Mouse (Mus musculus): ENCODE data around the gene Cbln1.

Cbln1 gene

DNA sequence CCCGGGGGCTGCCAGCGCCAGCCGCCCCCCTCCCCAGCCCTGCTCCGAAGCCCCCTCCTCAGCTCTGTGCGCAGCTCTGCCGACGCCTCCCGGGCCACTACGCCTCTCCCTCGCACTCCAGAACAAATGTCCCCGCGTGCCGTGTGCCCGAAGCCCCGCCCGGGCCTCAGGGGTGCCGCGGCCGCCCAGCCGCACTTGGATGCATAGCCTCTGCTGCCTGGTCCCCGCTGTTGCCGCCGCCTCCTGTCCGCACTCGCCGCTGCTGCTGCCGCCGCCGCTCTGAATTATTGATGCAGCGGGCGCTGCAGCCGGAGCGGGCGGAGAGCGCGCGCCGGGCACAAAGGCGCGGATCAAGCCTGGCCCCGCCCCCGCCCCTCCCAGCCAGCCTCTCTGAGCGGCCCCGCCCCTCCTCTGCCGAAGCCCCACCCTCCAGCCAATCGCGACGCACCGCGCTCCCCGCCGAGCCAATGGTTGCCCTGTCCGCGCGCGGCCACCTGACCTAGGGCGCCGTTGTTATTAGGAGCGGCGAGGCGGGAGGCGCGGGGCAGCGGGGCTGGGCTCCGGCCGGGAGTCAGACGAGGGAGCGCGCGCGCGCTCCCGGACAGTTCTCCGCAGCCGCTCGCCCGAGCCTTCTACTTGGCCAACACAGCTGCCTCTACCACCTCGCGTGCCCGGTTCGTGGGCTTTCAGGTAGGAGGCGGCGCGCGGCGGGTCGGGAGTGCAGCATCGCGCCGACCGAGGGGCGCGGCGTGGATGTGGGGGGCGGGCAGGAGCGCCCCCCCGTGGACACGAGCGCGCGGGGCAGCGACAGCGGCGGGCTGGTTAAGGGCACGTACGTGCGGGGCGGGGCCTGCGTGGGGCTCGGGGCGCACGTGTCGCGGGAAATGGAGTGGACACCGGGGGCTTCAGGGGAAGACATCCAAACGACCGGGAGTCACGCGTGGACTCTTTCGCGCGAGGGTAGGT lies at the start of gene Cbln1:
Gene Cbln1, minus strand, starts transcription at position 339 of the 966 bp plus-strand sequence.
- in situ Hi-C loops (cut with MboI; ENCODE audit: low pct_unique_long_range_greater_than_20kb in 1 of 2, low sequenced_read_pairs in 2 of 2, unreplicated experiment in 1 of 2): no loop called here

DNA sequence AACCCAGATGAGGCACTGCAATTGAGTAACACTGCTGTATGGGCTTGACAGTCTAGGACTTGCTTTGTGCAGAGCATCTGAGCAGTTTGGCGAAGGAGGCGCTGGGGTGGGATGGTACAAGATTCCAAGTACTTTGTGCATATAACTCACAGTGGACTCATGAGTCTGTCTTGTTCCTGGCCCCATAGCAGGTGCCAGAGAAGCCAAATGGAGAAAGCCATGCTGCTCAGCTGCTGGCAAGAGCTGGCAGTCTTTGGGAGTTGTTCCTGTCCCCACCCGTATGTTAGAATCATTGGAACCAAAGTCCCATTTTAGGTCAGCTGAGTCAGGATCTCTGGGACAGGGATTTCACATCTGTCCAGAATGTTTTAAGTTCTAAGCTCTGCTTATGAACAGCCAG lies 44.7 kb upstream of the Cbln1 start:
- in situ Hi-C loops (cut with MboI; ENCODE audit: low pct_unique_long_range_greater_than_20kb in 1 of 2, low sequenced_read_pairs in 2 of 2, unreplicated experiment in 1 of 2): no loop called here

DNA sequence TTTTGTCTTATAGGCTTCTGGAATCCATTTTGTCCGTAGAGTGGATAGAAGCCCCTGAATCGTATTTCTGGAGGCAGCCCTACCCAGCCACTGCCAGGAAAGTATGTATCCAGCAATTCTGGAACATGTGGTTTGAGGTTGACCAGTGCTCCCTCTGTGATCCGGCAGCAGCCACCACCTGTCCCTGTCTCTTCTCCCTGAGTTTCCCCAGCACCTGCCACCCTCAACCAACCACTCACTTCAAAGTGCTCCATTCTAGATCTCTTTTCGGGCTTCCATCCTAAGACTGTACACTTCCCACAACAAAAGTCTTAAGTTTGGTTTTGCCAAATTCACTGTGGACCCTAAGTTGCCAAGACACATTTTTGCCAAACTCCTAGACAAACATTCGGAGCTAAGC lies 41.4 kb upstream of the Cbln1 start:
- in situ Hi-C loops (cut with MboI; ENCODE audit: low pct_unique_long_range_greater_than_20kb in 1 of 2, low sequenced_read_pairs in 2 of 2, unreplicated experiment in 1 of 2): no loop called here

GRCm38 (mm10) chr8:87513350-87513749 lies 40.9 kb upstream of the Cbln1 start:
- in situ Hi-C loops (cut with MboI; ENCODE audit: low pct_unique_long_range_greater_than_20kb in 1 of 2, low sequenced_read_pairs in 2 of 2, unreplicated experiment in 1 of 2): no loop called here

DNA sequence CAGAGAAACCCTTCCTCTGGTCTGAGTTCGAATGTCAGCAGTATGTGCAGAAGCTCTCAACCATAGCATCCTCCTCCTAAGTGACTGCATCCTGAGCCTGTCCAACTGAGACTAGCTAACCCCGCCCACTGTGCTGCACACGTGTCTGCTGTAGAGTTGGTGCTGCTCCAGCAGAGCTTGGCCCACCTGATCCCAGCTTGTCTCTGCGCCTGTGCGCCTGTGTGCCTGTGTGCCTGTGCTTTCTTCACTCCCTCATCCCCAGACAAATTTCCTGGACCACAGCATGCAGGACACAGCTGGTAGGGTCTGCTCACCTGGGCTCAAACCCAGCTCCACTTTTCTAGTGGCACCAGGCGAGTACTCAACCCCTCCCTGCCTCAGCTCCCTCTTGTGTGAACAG lies 40.2 kb upstream of the Cbln1 start:
- in situ Hi-C loops (cut with MboI; ENCODE audit: low pct_unique_long_range_greater_than_20kb in 1 of 2, low sequenced_read_pairs in 2 of 2, unreplicated experiment in 1 of 2): no loop called here

GRCm38 (mm10) chr8:87507046-87507445 lies 34.6 kb upstream of the Cbln1 start:
- in situ Hi-C loops (cut with MboI; ENCODE audit: low pct_unique_long_range_greater_than_20kb in 1 of 2, low sequenced_read_pairs in 2 of 2, unreplicated experiment in 1 of 2): no loop called here

DNA sequence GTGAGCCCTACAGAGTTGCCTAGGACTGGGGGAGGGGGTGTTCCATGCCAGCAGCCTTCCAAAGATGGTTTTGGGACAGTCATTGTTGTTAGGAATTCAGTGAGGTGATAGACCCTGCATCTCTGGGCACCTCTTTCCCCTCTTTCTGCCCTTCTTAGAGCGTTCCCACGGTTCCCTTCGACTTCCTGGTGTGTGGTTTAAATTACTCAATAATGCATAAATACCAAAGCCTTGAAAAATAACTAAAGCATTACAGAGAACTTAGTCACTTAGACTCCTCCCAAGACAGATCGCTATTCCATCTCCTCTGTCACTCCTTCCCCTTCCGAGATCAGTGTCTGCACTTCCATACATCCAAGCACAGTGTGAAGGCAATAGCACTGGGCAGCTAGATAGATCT lies 32.0 kb upstream of the Cbln1 start:
- in situ Hi-C loops (cut with MboI; ENCODE audit: low pct_unique_long_range_greater_than_20kb in 1 of 2, low sequenced_read_pairs in 2 of 2, unreplicated experiment in 1 of 2): no loop called here

GRCm38 (mm10) chr8:87502684-87503083 lies 30.3 kb upstream of the Cbln1 start:
- in situ Hi-C loops (cut with MboI; ENCODE audit: low pct_unique_long_range_greater_than_20kb in 1 of 2, low sequenced_read_pairs in 2 of 2, unreplicated experiment in 1 of 2): no loop called here

DNA sequence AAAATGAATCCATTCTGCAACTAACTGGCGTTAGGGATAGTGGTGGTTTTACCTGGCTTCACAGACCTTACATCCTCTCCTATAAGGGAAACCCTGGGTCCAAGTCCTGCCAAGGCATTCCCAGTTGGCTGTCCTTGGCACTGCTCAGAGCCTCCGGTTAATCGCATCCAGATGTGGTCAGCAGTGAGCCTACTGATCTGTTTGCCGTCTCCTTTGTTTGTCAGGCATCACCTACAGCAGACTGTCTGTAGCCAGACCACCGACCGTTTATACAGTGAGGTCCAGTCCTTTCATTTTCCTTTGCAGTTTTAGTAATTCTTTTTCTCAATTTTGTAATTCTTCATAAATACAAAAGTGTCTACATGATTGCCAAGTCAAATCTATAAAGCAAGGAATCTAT lies 25.2 kb upstream of the Cbln1 start:
- in situ Hi-C loops (cut with MboI; ENCODE audit: low pct_unique_long_range_greater_than_20kb in 1 of 2, low sequenced_read_pairs in 2 of 2, unreplicated experiment in 1 of 2): no loop called here

DNA sequence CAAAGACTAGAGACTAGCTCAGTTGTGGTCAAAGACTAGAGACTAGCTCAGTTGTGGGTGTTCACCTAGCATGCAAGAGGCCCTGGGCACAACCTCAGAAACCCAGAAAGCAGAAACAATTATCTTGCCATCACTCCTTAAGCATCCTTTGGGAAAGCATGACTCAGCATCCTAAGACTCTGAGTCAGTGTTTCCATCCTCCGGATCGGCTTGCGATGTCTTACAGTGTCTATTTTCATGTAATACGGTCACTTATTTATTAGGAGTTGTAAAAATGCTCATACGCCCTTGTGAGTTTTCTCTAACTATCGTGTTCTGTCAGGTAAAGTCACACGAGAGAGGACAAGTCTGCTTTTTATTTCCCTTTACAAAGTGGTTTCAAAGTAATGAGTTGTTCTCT lies 24.1 kb upstream of the Cbln1 start:
- in situ Hi-C loops (cut with MboI; ENCODE audit: low pct_unique_long_range_greater_than_20kb in 1 of 2, low sequenced_read_pairs in 2 of 2, unreplicated experiment in 1 of 2): no loop called here

GRCm38 (mm10) chr8:87494862-87495261 lies 22.5 kb upstream of the Cbln1 start:
- in situ Hi-C loops (cut with MboI; ENCODE audit: low pct_unique_long_range_greater_than_20kb in 1 of 2, low sequenced_read_pairs in 2 of 2, unreplicated experiment in 1 of 2): no loop called here

GRCm38 (mm10) chr8:87489841-87490415 lies 17.5 kb upstream of the Cbln1 start:
- in situ Hi-C loops (cut with MboI; ENCODE audit: low pct_unique_long_range_greater_than_20kb in 1 of 2, low sequenced_read_pairs in 2 of 2, unreplicated experiment in 1 of 2): no loop called here

DNA sequence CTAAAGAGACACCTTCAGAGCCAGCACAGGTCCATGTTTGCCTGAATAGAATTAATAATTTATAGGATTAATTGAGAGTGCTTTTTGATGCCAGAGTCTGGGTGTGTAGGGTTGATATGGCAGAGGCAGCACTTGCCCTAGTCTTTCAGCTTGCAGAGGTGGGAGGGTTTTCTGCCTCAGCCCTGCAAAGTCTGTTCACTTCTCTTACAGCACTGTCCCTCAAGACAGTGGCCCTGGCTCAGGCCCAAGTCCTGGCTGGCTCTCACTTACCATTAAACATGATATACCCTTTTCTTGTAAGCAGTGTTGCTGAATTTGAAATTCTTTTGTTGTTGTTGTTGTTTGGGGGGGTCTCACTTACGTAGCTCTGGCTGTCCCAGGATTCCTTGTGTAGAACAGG lies 9.0 kb upstream of the Cbln1 start:
- in situ Hi-C loops (cut with MboI; ENCODE audit: low pct_unique_long_range_greater_than_20kb in 1 of 2, low sequenced_read_pairs in 2 of 2, unreplicated experiment in 1 of 2): no loop called here

DNA sequence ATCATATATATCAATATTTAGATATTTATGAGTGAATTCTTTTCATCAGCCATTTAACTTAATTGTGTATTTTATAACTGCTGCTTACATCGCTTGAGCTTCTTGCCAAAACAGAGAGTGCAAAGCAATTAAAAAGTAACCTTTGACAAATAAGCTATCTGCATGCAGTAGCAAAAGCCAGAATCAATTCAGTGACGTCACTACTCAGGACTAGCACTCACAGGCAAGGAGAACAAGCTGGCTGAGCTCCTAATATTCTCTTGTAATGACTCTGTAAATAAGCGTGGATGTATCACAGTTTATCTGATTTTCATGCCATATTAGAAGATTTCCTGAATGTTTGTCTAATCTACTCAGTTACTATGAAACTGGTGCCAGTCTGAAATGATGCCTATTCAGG lies 5.8 kb upstream of the Cbln1 start:
- in situ Hi-C loops (cut with MboI; ENCODE audit: low pct_unique_long_range_greater_than_20kb in 1 of 2, low sequenced_read_pairs in 2 of 2, unreplicated experiment in 1 of 2): no loop called here

GRCm38 (mm10) chr8:87477102-87477645 lies 4.8 kb upstream of the Cbln1 start:
- in situ Hi-C loops (cut with MboI; ENCODE audit: low pct_unique_long_range_greater_than_20kb in 1 of 2, low sequenced_read_pairs in 2 of 2, unreplicated experiment in 1 of 2): no loop called here

DNA sequence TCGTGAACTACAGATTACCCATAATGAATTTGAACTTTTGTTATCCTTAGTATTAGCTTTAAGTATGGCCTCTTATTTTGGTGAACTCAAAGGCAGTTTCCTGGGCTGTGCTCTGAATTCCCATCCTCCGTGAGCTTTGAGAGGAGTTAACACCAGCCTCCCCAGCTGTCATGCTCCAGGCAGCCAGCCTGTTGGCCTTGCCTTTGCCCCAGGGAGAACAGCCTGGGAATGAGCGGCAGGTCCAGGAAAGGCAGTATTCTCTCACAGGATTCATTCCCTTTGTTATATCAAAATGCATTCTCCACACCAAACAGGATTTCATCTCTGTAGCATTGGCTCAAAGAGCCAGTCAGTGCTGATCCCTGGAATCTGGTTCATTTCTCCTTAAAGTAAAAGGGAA lies 3.1 kb upstream of the Cbln1 start:
- in situ Hi-C loops (cut with MboI; ENCODE audit: low pct_unique_long_range_greater_than_20kb in 1 of 2, low sequenced_read_pairs in 2 of 2, unreplicated experiment in 1 of 2): no loop called here

DNA sequence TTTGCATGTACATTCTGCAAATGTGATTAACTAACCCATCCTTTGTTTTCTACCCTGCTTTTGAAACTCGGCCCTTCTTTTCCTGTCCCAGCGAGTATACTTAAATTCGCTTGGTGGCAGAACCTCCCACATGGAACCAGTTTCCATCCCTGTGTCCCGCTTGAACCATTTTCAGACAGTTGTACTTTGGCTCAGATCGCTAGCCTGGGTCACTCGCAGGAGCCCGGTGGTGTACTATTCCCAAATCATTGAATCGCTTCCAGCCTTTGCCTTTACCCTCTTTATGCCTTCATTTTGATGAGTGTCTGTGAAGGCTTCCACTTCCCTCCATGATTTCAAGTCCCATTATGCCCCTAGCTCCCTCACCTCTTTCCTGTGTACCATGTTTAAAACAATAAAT lies 2.0 kb upstream of the Cbln1 start:
- in situ Hi-C loops (cut with MboI; ENCODE audit: low pct_unique_long_range_greater_than_20kb in 1 of 2, low sequenced_read_pairs in 2 of 2, unreplicated experiment in 1 of 2): no loop called here

DNA sequence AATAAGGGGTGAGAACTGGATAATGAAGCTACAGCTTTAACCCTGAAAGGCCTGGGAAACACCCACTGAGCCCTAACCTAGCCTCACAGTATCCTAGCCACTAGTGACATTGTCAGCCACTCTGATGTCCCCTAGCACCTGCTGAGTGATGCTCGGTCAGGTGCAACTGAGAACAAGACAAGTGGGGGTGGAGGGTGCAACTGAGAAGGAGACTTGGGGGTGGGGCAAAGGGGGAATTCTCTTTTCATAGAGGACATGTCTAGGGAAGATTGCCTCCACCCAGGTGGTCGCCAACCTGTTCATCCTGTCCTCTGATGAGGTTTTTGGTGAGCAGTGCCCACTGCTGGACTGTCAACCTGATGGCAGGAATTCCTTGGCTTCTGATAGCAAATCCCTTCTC lies 1.5 kb upstream of the Cbln1 start:
- in situ Hi-C loops (cut with MboI; ENCODE audit: low pct_unique_long_range_greater_than_20kb in 1 of 2, low sequenced_read_pairs in 2 of 2, unreplicated experiment in 1 of 2): no loop called here

GRCm38 (mm10) chr8:87473314-87473713 lies 905 bp upstream of the Cbln1 start:
- in situ Hi-C loops (cut with MboI; ENCODE audit: low pct_unique_long_range_greater_than_20kb in 1 of 2, low sequenced_read_pairs in 2 of 2, unreplicated experiment in 1 of 2): no loop called here

Measured in mouse embryonic stem cell (cell line).